In genomic region chr1:151684978-151685377, GRCm38 (mm10) we compare ENCODE assay signal across 15 mouse cellular contexts.
A peak's percentile ranks its signal among the peaks of the same experiment; 100 is the strongest.
DNase-seq lines count a peak whose midpoint lies in the region; ATAC-seq and TF ChIP-seq lines count a peak whose summit lies in the region.
"Had no signal": no experiment of that assay in that cellular context is flagged by ENCODE, and none has a peak within 500 bp of the region (broad histone marks: within the 10 kb centered on the region; RNA-seq: fewer than 3 reads in every experiment).

No protein-coding gene starts in this region.

- no peak overlapping the region for H3K9ac ChIP-seq in kidney, embryonic 15.5 days
- no peak overlapping the region for H3K9ac ChIP-seq in kidney, embryonic 14.5 days (ENCODE audit: low read depth, low read length)
- no peak overlapping the region for H3K9ac ChIP-seq in embryonic facial prominence, embryonic 13.5 days
- H3K9ac ChIP-seq: intestine, embryonic 15.5 days; liver, embryonic 15.5 days had no signal

- TF ChIP-seq POLR2A in lung, adult 2 months (IDR thresholded peaks at IDR 0.05; ENCODE audit: borderline replicate concordance, extremely low read depth, low read depth, low read length) = no peak

- no peak overlapping the region for H3K4me2 ChIP-seq in kidney, embryonic 15.5 days
- no peak overlapping the region for H3K4me2 ChIP-seq in kidney, embryonic 14.5 days (replicated peaks; ENCODE audit: low read depth, low read length)
- H3K4me2 ChIP-seq in embryonic facial prominence, embryonic 13.5 days = peak overlapping the region; percentile 5; the same call in 1 of the 2 replicates
- H3K4me2 ChIP-seq: intestine, embryonic 15.5 days; liver, embryonic 15.5 days had no signal

- H3K9me3 ChIP-seq in kidney, embryonic 15.5 days (replicated peaks) = no peaks in the 10 kb centered on the region
- H3K9me3 ChIP-seq in kidney, embryonic 14.5 days (ENCODE audit: control insufficient read depth, low read length) = no peaks in the 10 kb centered on the region
- H3K9me3 ChIP-seq in embryonic facial prominence, embryonic 13.5 days = no peaks in the 10 kb centered on the region
- H3K9me3 ChIP-seq: intestine, embryonic 15.5 days; liver, embryonic 15.5 days; megakaryocyte, embryonic 14.5 days had no signal

- H3K4me1 ChIP-seq in kidney, embryonic 15.5 days = peaks cover 29% of the 10 kb centered on the region
- H3K4me1 ChIP-seq in kidney, embryonic 14.5 days (ENCODE audit: control insufficient read depth, insufficient read depth, low read length) = peaks cover 4% of the 10 kb centered on the region; the same call in 1 of the 2 replicates
- H3K4me1 ChIP-seq in embryonic facial prominence, embryonic 13.5 days = peaks cover 47% of the 10 kb centered on the region
- H3K4me1 ChIP-seq in lung, adult 2 months (ENCODE audit: control insufficient read depth, insufficient read depth, low read length) = peaks cover 15% of the 10 kb centered on the region

- H3K4me3 ChIP-seq in kidney, embryonic 15.5 days (replicated peaks) = no peak overlapping the region
- no peak overlapping the region for H3K4me3 ChIP-seq in kidney, embryonic 14.5 days (ENCODE audit: low read length)
- H3K4me3 ChIP-seq in embryonic facial prominence, embryonic 13.5 days = no peak overlapping the region
- H3K4me3 ChIP-seq in lung, adult 2 months (replicated peaks; ENCODE audit: extremely low read depth, low read depth, low read length) = no peak overlapping the region
- H3K4me3 ChIP-seq: intestine, embryonic 15.5 days; liver, embryonic 15.5 days; megakaryocyte, embryonic 14.5 days had no signal

- no peaks in the 10 kb centered on the region for H3K36me3 ChIP-seq in kidney, embryonic 15.5 days
- no peaks in the 10 kb centered on the region for H3K36me3 ChIP-seq in kidney, embryonic 14.5 days (ENCODE audit: control insufficient read depth, insufficient read depth, low read length)
- H3K36me3 ChIP-seq in embryonic facial prominence, embryonic 13.5 days = no peaks in the 10 kb centered on the region
- H3K36me3 ChIP-seq: intestine, embryonic 15.5 days; liver, embryonic 15.5 days had no signal

- 80% methylated on average over 5 of the region's 5 CpGs for WGBS in kidney, embryonic 15.5 days
- 77% methylated on average over 5 of the region's 5 CpGs for WGBS in kidney, embryonic 14.5 days
- 36% methylated on average over 5 of the region's 5 CpGs for WGBS in embryonic facial prominence, embryonic 13.5 days
- WGBS in lung, adult 2 months = 66% methylated on average over 5 of the region's 5 CpGs

- no peak for ATAC-seq in kidney, embryonic 15.5 days (replicated peaks; ENCODE audit: low FRiP score)
- no peak for ATAC-seq in kidney, embryonic 14.5 days (ENCODE audit: low FRiP score, low TSS enrichment)
- ATAC-seq in embryonic facial prominence, embryonic 13.5 days (ENCODE audit: insufficient number of reproducible peaks, insufficient read depth, low FRiP score, low TSS enrichment, low read depth) = no peak
- ATAC-seq in megakaryocyte-erythroid progenitor cell, adult 5-6 weeks (replicated peaks; ENCODE audit: low FRiP score, low TSS enrichment, poor library complexity, severe bottlenecking) = no peak
- ATAC-seq: intestine, embryonic 15.5 days had no signal

- no peak for TF ChIP-seq CTCF in lung, adult 2 months (IDR thresholded peaks at IDR 0.05; ENCODE audit: insufficient read depth, low read length)

- 0 out of 2 replicates have a peak overlapping the region, but pooled peaks have one; percentile 4 for H3K27ac ChIP-seq in kidney, embryonic 15.5 days
- H3K27ac ChIP-seq in kidney, embryonic 14.5 days (ENCODE audit: low read depth, low read length) = no peak overlapping the region; the same call in 1 of the 2 replicates
- H3K27ac ChIP-seq in embryonic facial prominence, embryonic 13.5 days = peak overlapping the region; percentile 86
- H3K27ac ChIP-seq: intestine, embryonic 15.5 days; liver, embryonic 15.5 days had no signal

- no peaks in the 10 kb centered on the region for H3K27me3 ChIP-seq in kidney, embryonic 15.5 days
- H3K27me3 ChIP-seq in kidney, embryonic 14.5 days (ENCODE audit: control insufficient read depth, insufficient read depth, low read length) = no peaks in the 10 kb centered on the region
- no peaks in the 10 kb centered on the region for H3K27me3 ChIP-seq in embryonic facial prominence, embryonic 13.5 days
- H3K27me3 ChIP-seq: intestine, embryonic 15.5 days; liver, embryonic 15.5 days had no signal

- peak; percentile 37 to 59 for DNase-seq in CD8-positive naive resting alpha-beta T cell, adult 2 months (ENCODE audit: low read depth in 2 of 2, low spot score in 2 of 2)
- DNase-seq in naive thymus-derived CD4-positive, alpha-beta T cell, adult 2 months (ENCODE audit: low read depth) = peak; percentile 51
- no peak for DNase-seq in lung, adult 2 months
- no peak for DNase-seq in liver
- DNase-seq: cerebellum, postnatal 25 days; layer of hippocampus, adult 9-11 months; right cerebral cortex, postnatal 25 days; thymus, adult 18-20 months had no signal

Comparison
In these comparisons a context has a peak if more than half of its experiments do, and no peak if none do; other contexts are left out.
1. DNase-seq: peak in CD8-positive naive resting alpha-beta T cell, adult 2 months (2 of 2) and naive thymus-derived CD4-positive, alpha-beta T cell, adult 2 months (single experiment); none in lung, adult 2 months (single experiment) and liver (single experiment).